Mouse (Mus musculus): ENCODE measurements around the gene Insl5. TPM values are rescaled to one million over a fixed set of nuclear protein-coding genes. Genes with fewer than 3 reads are reported as not detected.

Gene Insl5
- polyA plus RNA-seq (2012; rRNA removed): not detected in 2 replicates

DNA sequence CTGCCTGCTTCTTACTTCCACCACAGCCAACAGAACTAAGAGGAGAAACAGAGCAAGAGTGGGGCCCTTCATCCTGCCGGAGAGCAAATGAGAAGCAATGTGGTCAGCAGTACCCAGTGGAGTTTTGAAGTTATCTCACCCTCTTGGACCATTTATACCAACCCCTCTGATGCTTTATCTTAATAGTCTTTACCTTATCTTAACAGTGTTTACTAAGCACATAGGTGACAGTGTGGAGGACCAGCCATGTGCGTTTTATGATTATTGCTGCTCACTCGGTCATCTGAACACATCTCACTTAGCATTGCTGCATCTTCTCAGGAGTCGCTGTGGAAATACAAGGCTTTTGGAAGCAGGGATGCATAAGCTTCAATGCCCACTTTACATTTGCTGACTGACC lies at the start of gene Insl5:
Gene Insl5, minus strand, starts transcription at position 222 of the 400 bp plus-strand sequence.

DNA sequence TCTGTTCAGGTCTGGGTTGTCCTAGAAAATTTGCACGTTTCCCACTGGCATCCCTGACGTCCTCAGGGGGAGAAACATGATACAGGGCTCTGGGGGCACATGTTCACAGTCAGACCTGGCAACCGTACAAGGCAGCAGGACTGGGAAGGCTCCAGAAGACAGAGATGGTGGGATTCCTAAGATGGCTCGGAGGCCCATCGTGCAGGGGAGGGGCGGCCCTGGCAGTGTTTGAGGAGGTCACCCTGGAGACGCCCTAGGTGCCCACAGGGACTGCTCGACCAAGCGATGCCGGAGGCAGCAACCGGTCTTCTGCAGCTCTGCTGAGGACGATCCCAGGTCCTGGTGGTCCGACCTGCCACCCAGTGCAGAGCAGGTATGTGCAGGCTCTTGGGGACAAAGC lies 48.2 kb downstream of the Insl5 start, which contains the start of gene Tctex1d1:
Gene Tctex1d1, plus strand, starts transcription at position 167 of the 400 bp plus-strand sequence.

Other genes starting within 250 kb of the Insl5 start
- gene Tctex1d1, start 48.2 kb downstream of the Insl5 start, polyA plus RNA-seq (2012; rRNA removed): not detected in 2 replicates
- gene Mier1, start 87.5 kb upstream of the Insl5 start, polyA plus RNA-seq (2012; rRNA removed): 1.5 and 2.0 TPM in 2 replicates
- gene Wdr78, start 87.7 kb upstream of the Insl5 start, polyA plus RNA-seq (2012; rRNA removed): 0.11 and 0.18 TPM in 2 replicates
- gene Slc35d1, start 188.3 kb upstream of the Insl5 start, polyA plus RNA-seq (2012; rRNA removed): 1.5 and 3.0 TPM in 2 replicates

Measured in stomach, adult 2 months (tissue).